Mouse (Mus musculus): ENCODE results near the gene Sympk.

Gene Sympk

GRCm38 (mm10) chr7:19083701-19084100 is 59.5 kb downstream of the Sympk start, which contains the start of gene Dmpk:
TSS of gene Dmpk (plus strand) at chr7:19083849.
- no peak for DNase-seq (ENCODE audit: low spot score)

DNA sequence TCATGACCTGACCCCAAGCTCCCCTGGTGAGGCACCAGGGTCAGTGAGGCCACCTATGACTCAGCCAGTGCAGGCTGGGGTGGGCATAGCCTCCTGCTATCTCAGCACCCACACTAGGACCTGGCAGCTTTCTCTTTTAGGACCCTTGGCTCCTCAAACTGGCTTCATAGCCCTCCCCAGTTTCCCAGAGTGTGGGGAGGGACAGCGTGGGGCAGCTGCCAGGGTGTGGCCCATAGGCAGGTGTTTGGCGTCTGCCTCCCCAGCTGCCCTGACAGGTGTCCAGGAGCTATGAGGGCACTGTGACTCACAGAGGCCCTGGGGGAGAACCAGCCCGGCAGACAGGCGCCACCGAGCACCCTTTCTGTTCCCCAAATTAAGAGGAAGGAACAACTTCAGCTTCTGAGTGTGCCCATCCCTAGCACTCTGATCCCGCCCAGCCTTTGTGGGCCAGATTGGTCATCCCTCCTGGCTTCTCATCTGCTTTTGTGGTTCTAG is 60.1 kb downstream of the Sympk start:
- no peak for DNase-seq (ENCODE audit: low spot score)

GRCm38 (mm10) chr7:19084921-19085473 is 60.8 kb downstream of the Sympk start:
- DNase-seq (ENCODE audit: low spot score) = no peak

DNA sequence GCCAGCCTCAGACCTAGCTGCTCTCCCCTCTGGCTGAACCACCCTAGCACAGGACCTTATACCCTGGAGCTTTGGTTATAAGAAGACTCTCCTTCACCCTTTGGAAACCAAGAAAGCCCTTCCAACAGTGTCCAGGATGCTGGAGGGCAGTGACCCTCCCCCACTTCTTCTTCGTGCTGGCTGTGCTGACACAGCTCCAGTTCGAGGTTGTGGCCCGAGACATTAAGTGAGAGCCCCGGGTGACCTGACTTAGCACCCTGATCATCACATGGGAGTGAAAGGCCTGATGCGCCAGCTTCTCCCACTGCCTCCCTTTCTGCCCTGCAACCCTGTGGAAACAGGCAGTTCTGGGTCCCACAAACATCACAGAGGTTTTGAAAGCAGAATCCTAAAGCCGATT is 61.3 kb downstream of the Sympk start:
- no peak for DNase-seq (ENCODE audit: low spot score)

GRCm38 (mm10) chr7:19086042-19086441 is 61.9 kb downstream of the Sympk start:
- DNase-seq (ENCODE audit: low spot score) = no peak

GRCm38 (mm10) chr7:19086760-19087159 is 62.6 kb downstream of the Sympk start:
- no peak for DNase-seq (ENCODE audit: low spot score)

DNA sequence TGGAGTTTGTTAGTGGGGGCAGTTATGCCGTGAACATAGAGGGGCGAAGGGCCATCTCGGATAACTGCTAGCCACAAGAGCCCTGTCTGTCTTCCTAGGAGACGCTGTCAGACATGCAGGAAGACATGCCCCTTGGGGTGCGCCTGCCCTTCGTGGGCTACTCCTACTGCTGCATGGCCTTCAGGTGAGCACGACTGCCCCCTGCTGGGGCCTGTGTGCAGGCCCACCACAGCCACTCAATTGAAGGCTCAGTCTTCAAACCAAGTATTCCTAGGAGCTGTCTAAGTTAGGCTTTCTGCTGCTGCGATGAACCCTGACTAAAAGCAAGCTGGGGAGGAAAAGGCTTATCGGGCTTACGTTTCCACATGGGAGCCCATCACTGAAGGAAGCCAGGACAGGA is 64.6 kb downstream of the Sympk start:
- no peak for DNase-seq (ENCODE audit: low spot score)

- DNase-seq (ENCODE audit: low spot score) = no peak
Measured at GRCm38 (mm10) chr7:19091913-19092312, 67.7 kb downstream of the Sympk start.

GRCm38 (mm10) chr7:19092381-19093173 is 68.4 kb downstream of the Sympk start:
- DNase-seq (ENCODE audit: low spot score) = no peak

DNA sequence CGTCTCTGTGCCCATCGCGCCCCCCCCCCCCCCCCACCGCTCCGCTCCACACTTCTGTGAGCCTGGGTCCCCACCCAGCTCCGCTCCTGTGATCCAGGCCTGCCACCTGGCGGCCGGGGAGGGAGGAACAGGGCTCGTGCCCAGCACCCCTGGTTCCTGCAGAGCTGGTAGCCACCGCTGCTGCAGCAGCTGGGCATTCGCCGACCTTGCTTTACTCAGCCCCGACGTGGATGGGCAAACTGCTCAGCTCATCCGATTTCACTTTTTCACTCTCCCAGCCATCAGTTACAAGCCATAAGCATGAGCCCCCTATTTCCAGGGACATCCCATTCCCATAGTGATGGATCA is 69.0 kb downstream of the Sympk start:
- DNase-seq (ENCODE audit: low spot score) = peak; percentile 77

DNA sequence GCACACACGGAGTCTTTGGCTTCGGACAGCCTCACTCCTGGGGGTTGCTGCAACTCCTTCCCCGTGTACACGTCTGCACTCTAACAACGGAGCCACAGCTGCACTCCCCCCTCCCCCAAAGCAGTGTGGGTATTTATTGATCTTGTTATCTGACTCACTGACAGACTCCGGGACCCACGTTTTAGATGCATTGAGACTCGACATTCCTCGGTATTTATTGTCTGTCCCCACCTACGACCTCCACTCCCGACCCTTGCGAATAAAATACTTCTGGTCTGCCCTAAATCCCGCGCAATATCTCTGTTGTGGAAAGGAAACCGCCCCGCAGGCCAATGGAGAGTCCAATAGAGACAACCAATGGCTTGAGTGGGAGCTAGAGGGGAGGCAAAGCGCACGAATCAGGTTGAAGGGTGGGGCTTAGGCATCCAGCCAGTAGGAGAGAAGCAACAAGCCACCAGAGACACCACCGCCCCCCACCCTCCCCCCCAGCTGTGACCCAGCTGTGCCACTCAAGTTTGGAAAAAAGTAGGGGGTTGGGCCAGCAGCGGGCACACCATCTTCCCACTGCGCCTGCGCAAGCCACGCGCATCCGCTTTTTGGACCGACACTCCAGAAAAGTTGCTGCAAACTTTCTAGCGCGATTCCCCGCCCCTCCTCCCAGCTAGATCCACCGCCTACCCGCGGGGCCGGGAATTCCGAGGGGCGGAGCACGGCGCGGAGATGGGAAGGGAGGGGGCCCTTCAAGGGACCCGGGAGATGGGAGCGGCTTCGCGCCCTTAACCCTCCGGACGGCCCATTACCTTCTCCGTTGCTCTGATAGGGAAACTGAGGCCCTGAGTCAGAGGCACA is 69.6 kb downstream of the Sympk start:
- peak; percentile 93 for DNase-seq (ENCODE audit: low spot score)

- DNase-seq (ENCODE audit: low spot score) = no peak
Measured at GRCm38 (mm10) chr7:19094471-19094825, 70.3 kb downstream of the Sympk start, which contains the start of gene Six5. TSS of gene Six5 (plus strand) at chr7:19094594.

DNA sequence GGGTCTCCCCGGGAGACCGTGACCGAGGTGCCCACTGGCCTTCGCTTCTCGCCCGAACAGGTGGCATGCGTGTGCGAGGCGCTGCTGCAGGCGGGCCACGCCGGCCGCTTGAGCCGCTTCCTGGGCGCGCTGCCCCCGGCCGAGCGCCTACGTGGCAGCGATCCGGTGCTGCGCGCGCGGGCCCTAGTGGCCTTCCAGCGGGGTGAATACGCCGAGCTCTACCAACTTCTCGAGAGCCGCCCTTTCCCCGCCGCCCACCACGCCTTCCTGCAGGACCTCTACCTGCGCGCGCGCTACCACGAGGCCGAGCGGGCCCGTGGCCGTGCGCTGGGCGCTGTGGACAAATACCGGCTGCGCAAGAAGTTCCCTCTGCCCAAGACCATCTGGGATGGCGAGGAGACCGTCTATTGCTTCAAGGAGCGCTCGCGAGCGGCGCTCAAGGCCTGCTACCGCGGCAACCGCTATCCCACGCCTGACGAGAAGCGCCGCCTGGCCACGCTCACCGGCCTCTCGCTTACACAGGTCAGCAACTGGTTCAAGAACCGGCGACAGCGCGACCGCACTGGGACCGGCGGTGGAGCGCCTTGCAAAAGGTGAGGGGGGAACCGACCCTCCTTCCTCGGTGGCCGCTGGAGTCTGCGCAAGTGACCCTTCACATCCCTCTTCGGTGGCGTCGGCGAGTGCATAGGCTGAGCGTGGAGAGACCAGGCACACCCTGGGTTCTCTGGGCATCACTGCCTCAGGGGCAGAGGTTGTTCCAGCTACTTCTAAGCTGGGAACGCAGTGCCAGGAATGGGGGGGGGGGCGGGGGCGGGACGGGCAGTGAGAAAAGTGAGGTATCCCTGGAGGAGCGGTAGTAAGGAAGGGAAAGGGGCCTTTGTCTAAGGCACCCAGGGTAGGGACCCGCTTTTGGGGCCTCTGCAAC is 70.9 kb downstream of the Sympk start:
- no peak for DNase-seq (ENCODE audit: low spot score)

DNA sequence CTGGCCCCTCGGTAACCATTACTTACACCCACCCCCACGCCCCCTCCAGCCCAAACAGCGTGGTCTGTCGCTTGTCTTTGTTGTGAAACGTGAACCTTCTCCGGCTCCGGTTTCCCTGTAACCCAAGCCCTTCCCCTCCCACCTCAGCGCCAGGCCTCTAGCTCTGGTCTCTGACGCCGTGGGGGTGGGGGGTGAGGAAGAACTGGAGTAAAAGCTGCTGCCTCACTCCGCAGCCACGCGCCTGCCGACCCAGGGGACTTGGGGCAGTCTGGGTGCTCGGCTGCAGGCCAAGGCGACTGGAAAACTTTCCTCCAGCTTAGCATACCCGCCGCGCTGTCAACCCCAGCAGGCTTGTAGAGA is 71.6 kb downstream of the Sympk start:
- DNase-seq (ENCODE audit: low spot score) = no peak

GRCm38 (mm10) chr7:19096421-19096976 is 72.3 kb downstream of the Sympk start:
- no peak for DNase-seq (ENCODE audit: low spot score)

DNA sequence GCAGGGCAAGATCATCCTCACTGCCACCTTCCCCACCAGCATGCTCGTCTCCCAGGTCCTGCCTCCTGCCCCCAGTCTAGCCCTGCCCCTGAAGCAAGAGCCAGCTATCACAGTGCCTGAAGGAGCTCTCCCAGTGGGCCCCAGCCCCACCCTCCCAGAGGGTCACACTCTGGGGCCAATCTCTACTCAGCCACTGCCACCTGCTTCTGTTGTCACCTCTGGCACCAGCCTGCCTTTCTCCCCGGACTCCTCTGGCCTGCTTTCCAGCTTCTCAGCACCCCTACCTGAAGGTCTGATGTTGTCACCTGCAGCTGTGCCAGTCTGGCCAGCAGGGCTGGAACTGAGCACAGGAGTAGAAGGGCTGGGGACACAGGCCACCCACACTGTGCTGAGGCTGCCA is 73.0 kb downstream of the Sympk start:
- no peak for DNase-seq (ENCODE audit: low spot score)

DNA sequence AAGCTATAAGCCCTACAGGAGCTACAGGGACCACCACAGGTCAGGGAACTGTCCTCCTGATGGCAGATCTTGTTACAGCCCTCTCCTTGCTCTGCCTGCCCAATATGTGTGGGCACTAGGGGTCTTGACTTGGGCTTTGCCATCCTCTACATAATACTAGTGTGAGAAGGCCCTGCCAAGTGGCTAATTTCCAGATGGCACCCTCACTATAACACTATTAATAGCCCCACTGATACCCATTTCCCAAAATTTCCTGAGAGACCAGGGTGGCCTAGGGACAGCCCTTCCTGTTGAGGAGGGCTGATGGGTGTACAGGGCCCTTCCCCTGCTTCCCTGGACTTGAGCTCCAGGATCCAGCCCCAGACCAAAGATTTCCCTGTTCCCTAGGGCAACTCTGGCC is 73.7 kb downstream of the Sympk start:
- DNase-seq (ENCODE audit: low spot score) = no peak

DNA sequence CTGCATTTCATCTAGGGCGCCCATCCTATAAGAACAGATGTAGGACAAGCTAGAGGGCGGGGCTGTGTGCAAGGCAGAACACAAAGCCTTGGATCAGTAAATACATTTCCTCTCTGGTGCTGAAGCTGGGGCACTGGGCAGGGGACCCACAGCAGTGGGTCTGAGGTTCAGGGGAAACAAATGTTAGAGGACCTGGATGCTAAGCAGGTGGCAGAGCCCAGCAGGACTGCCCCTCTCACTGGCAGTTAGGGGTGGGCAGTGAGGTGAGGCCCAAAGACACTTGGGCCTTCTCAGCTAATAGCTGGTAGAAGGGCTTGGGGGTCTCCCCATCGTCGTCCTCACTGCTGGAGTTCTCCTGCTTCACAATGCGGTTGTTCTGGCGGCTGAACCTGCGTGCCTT is 74.6 kb downstream of the Sympk start:
- no peak for DNase-seq (ENCODE audit: low spot score)

GRCm38 (mm10) chr7:19100290-19100689 is 76.1 kb downstream of the Sympk start:
- no peak for DNase-seq (ENCODE audit: low spot score)

DNA sequence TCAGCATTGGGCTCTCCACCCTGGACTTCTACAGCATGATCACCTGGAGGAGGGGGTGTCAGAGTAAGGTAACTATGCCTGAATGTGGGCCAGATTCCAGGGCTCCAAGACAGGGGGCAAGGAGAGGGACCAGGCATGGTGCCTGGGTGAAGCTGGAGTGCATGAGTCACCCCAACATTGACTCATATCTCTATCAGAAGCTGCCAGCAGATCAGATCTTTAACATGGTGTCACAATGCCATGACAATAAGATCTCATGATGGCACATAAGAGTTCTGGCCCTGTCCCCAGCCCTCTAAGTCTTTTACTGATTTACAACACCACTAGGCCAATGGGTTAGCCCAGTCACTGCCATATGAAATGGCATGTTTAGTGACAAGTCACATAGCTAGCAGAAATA is 79.6 kb downstream of the Sympk start:
- DNase-seq (ENCODE audit: low spot score) = no peak
